Mouse (Mus musculus) heart, postnatal 10 days (tissue): ENCODE measurements around the gene Dennd6b. TPM values are rescaled to one million over a fixed set of nuclear protein-coding genes. Genes with fewer than 3 reads are reported as not detected.

Experiments used
- DNase-seq, 2 experiments: peaks; one replicate each; pipeline ENCODE4 v3.0.0; 2021
- intact Hi-C: fragments of 180-260 bp; cut with DNase I; formaldehyde crosslinking; loops from one replicate; pipeline ENCODE4 v1.15.1; 2025
- total RNA-seq, 2 experiments: library from RNA; stranded (reverse); gene quantifications; 2 replicates each; pipeline ENCODE4 v1.2.3; 2021

Gene Dennd6b
- total RNA-seq = 1 to 10 TPM; 8.6 TPM

DNA sequence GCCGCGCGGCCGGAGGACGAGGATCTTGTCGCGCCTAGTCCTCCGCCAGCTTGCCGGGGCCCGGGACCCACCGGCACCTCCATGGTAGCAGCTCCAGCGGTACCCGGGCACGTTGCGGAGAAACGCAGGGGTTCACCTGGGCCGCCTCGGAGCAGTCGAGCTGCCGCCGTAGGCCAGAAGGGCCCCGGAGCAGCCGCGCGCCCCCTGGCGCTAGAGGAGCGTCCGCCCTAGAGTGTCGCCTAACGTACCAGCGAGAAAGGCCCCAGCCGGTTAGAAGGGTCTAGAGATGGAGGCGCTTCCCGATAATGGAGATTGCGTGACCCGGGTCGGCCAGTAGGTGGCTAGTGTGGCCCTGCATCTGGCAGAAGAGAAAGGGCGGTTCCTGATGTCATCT lies at the start of gene Dennd6b:
TSS of gene Dennd6b (minus strand) at position 184 of the 394 bp plus-strand sequence.
- intact Hi-C loops = loop anchor here (5.0 kb wide), 1 partner anchor 74 kb away; the partner anchor contains the start of gene Tubgcp6
- DNase-seq = peak; percentile 98

- intact Hi-C loops = no loop called here
- DNase-seq = peak in 1 of 2 experiments; percentile 14
Measured at GRCm38 (mm10) chr15:89241025-89241424, 44.7 kb upstream of the Dennd6b start.

DNA sequence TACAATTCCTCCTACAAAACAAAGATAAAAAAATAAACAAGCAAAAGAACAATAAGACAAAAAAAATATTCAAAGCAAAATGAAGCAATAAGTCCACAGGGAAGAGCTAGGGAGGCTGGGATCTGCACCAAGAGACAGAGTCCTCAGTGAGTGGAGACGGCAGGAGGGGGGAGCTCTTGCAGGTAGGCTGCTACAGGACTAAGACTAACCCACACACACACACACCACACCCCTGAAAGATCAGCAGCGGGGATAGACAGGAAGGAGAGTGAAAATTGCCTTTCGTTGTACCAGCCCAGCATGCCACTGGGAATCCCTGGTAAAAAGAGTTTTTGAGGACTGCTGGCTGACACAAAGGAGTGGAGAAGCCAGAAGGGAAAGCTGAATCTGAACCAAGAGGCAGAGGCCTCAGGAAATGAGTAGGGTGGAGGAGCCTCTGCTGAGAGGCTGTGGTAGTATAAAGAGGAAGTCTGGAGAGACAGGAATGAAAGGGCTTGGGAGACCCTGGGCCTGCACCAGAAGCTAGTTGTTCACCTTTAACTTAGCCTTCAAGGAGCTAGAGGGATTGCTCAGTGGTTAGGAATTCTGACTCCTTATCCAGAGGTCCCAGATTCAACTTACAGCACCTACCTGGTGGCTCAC lies 43.6 kb upstream of the Dennd6b start:
- peak in 1 of 2 experiments; percentile 14 for DNase-seq
- intact Hi-C loops = no loop called here

GRCm38 (mm10) chr15:89234052-89234451 lies 37.8 kb upstream of the Dennd6b start:
- intact Hi-C loops = no loop called here
- DNase-seq = no peak

GRCm38 (mm10) chr15:89233586-89233985 lies 37.3 kb upstream of the Dennd6b start:
- peak; percentile 65 to 68 for DNase-seq
- intact Hi-C loops = no loop called here

- DNase-seq = peak; percentile 65 to 81
- intact Hi-C loops = no loop called here
Measured at GRCm38 (mm10) chr15:89215611-89216233, 19.4 kb upstream of the Dennd6b start.

GRCm38 (mm10) chr15:89214953-89215352 lies 18.7 kb upstream of the Dennd6b start:
- DNase-seq = no peak
- intact Hi-C loops = loop anchor here (5.0 kb wide), 1 partner anchor 138 kb away; the partner anchor contains the start of gene Trabd

- no peak for DNase-seq
- intact Hi-C loops = loop anchor here (5.0 kb wide), 1 partner anchor 136 kb away; the partner anchor contains the start of gene Trabd
Measured at GRCm38 (mm10) chr15:89213517-89213916, 17.2 kb upstream of the Dennd6b start.

DNA sequence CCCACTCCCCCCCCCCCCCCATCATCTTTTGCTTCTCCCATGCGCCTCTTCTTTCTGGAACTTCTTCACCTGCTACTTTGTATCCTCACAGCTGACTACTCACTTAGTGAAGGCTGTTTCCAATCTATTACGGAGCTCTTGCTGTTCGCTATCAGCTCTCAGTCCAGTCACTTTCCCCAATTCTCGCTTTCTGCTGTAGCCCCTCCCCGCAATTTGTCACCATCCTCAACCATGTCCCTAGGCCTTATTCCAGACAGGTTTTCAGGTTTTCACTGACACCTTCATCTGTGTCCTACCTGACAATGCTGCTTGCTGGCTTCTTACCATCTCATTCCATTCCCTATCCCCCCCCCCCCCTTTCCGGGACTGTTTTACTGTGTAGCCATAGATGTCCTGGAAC lies 16.2 kb upstream of the Dennd6b start:
- intact Hi-C loops = loop anchor here (5.0 kb wide), 1 partner anchor 135 kb away; the partner anchor contains the start of gene Trabd
- no peak for DNase-seq

DNA sequence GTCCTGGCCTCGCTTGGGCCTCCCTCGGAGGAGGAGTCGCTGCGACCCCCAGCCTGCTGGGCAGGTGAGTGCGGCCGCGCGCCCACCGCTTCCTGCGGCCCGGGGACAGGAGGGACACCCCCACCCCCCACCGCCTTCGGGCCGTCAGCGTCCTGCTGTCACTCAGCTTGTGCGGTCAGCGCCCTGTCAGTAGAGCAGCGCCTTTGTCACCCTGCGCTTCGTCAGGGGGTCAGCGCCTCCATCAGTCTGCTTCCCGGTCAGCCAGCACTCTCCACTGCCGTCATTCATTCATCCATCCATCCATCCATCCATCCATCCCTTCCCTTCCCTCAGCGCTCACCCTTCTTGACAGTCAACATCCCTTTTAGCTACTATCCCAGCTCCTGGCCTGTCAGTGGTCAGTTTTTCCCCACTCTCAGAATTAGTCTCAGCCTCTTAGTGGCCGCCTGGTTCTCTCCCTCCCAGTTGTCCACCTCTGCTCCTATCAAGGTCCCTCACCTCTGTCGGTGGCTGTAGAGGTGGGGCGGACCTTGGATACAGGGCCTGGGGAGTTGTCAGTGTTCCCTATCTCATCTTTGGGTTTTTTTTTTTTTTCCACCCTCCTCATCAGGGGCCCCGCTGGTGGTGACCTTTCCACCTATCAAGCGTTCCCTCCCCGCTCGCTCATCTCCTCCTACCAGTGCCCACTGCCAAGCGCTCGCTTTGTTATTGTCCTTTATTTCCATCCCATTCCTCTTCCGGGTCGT lies 15.6 kb upstream of the Dennd6b start:
- DNase-seq = peak in 1 of 2 experiments; percentile 51
- intact Hi-C loops = loop anchor here (2.0 to 5.0 kb wide), 3 partner anchors 29 to 135 kb away; partner anchors contain the start of gene Trabd

GRCm38 (mm10) chr15:89210915-89211715 lies 14.8 kb upstream of the Dennd6b start, which contains the start of gene Ppp6r2:
Gene Ppp6r2 (plus strand): TSS chr15:89211553.
- intact Hi-C loops = loop anchor here (1.0 to 5.0 kb wide), 4 partner anchors 28 to 134 kb away; partner anchors contain the start of genes Trabd and Tubgcp6
- DNase-seq = peak; percentile 88 to 90

GRCm38 (mm10) chr15:89209886-89210761 lies 13.8 kb upstream of the Dennd6b start:
- peak; percentile 93 to 96 for DNase-seq
- intact Hi-C loops = loop anchor here (1.0 to 5.0 kb wide), 5 partner anchors 27 to 133 kb away; partner anchors contain the start of genes Trabd and Tubgcp6

DNA sequence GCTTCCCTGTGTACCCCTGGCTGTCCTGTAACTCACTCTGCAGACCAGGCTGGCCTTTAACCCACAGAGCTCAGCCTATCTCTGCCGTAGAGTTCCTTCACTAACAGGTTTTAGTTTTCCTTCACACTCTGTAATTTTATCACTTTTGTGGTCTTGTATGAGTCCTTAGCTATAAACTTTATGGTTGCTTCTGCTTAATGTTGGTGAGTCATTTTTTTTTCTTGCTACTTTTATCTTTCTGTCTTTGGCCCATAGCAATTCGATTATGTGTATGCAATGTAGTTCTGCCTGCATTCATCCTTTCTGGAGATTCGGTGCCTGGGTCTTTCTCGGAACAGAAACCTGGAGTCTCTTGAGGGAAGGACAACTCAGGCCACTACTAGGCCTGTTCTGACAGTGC lies 11.2 kb upstream of the Dennd6b start:
- intact Hi-C loops = no loop called here
- no peak for DNase-seq

GRCm38 (mm10) chr15:89197056-89197455 lies 760 bp upstream of the Dennd6b start:
- intact Hi-C loops = loop anchor here (5.0 kb wide), 1 partner anchor 75 kb away; the partner anchor contains the start of gene Tubgcp6

GRCm38 (mm10) chr15:89195690-89196312 lies 495 bp downstream of the Dennd6b start:
- DNase-seq = peak; percentile 94
- intact Hi-C loops = loop anchor here (5.0 kb wide), 1 partner anchor 74 kb away; the partner anchor contains the start of gene Tubgcp6

More at GRCm38 (mm10) chr15:89197056-89197455, 760 bp upstream of the Dennd6b start:
- DNase-seq = no peak

DNA sequence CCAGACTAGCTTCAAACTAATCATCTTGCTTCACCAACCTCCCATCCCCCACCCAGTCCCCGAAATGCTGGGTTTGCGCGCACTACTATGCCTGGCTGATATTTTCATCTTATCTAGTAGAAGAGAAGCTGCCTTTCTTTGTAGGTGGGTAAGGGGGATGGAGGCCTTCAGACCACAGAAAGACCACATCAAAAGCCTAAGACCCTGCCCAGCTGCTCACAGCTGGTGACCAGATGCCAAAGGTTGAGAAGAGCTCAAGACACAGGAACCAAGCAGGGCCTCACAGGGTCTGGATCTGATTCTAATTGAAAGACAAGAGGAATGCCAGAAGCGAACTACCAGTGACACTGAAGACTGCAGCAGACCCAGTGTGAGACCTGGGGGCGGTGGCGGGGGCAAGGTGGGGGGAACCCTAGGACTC lies 1.0 kb downstream of the Dennd6b start:
- DNase-seq = peak in 1 of 2 experiments; percentile 37
- intact Hi-C loops = loop anchor here (5.0 kb wide), 1 partner anchor 73 kb away; the partner anchor contains the start of gene Tubgcp6

- DNase-seq = no peak
- intact Hi-C loops = no loop called here
Measured at GRCm38 (mm10) chr15:89184937-89185227, 11.4 kb downstream of the Dennd6b start.

- intact Hi-C loops = no loop called here
- DNase-seq = no peak
Measured at GRCm38 (mm10) chr15:89184141-89184936, 12.0 kb downstream of the Dennd6b start.
